Mouse (Mus musculus): Measurements from ENCODE around the gene Hist1h2ah. TPM values are rescaled to one million over a fixed set of nuclear protein-coding genes. Genes with fewer than 3 reads are reported as not detected.

Gene Hist1h2ah
- total RNA-seq, 2 experiments from 2014 or later, result 12.5 to 17.0 TPM

DNA sequence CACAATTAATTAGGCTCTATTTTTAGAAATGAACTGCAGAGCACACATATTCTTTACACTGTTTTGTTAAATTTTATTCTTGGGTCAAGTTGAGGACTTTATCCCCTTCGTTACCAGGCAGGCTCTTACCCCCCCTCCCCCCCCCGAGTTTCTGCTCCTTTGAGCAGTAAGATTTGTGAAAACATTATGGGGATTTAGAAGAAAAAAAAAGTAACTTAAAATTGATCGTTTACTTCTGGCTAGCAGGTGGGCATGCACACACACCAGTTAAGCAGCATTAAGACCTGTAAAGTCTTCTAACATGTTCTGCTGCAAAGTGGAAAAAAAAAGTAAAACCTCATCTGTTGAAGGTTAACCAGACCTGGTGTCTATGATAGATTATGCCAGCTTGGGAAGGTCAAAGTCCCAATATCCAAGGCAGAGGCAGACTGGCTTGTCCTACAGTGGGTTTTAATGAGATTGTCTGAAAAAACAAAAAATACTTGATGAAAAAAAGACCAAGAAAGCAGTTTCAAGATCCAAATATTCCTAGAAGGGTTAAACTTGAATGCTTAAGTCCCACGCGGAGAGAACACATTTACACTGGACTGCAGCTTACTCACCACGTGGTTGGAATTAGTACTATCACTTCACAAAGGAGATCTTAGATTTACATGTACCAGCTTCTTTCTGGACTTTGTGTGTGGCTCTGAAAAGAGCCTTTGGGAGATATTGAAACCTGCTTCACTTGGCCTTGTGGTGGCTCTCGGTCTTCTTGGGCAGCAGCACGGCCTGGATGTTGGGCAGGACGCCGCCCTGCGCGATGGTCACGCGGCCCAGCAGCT is 713 bp downstream of the Hist1h2ah start:
- no peak for DNase-seq (ENCODE audit: low spot score in 2 of 2)
- Histone ChIP-seq H3K4me3 (peak overlapping the region; percentile 36; the same call in 1 of the 2 replicates), H3K27ac (no peak overlapping the region)
- TF ChIP-seq CTCF (conservative IDR thresholded peaks at IDR 0.05), result no peak

DNA sequence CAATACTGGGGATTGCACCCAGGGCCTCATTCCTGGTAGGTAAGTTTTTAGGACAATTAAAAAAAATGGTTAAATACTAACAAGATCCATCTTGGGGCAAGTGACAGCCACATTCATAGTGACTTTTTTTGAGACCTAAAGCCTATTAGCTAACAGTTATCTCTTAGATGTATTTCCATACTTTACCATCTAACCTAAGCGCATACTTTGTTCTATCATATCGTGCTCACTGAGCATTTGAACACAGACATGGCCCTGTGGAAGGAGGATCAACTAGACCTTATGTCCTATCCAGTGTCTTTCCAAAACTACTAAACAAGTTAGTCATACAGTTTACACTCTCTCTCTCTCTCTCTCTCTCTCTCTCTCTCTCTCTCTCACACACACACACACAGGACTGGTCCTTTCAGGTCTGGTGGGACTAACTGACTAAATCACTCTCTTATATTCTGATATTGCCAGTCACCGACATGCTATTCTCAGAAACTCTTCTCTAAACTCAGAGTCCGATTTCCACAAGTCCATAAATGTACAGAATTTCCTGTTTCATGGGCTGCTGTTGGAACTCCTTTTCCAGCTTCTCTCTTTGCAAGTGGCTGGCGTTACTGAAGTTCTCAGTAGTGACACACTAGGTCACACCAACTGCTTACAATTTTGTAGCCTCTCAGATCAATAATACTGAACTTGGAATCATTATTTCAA is 1.5 kb downstream of the Hist1h2ah start:
- no peak for DNase-seq (ENCODE audit: low spot score in 2 of 2)
- Histone ChIP-seq H3K4me3 (no peak overlapping the region), H3K27ac (no peak overlapping the region)
- no peak for TF ChIP-seq CTCF (conservative IDR thresholded peaks at IDR 0.05)

DNA sequence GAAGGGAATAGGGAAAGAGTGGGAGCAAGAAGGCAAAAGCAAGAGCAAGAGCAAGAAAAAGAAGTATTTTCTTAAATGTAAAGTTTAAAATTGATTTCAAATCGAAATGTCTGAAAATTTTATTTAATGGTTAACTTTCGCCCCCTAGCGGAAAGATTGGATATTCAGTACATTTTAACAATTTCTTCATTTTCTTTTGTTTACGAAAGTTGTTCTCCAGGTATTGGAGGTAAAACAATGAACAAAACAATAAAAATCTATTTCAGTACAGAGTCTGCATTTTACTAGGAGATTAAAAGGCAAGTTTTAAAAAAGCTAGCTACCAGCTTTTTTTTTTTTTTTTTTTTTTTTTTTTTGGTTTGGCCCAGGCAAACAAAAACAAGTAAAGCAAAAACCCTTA is 4.9 kb downstream of the Hist1h2ah start:
- no peak overlapping the region for H3K27ac ChIP-seq
- H3K4me3 ChIP-seq, result no peak overlapping the region
- DNase-seq (ENCODE audit: low spot score in 2 of 2), result no peak
- peak; percentile 81 for TF ChIP-seq CTCF (conservative IDR thresholded peaks at IDR 0.05)

DNA sequence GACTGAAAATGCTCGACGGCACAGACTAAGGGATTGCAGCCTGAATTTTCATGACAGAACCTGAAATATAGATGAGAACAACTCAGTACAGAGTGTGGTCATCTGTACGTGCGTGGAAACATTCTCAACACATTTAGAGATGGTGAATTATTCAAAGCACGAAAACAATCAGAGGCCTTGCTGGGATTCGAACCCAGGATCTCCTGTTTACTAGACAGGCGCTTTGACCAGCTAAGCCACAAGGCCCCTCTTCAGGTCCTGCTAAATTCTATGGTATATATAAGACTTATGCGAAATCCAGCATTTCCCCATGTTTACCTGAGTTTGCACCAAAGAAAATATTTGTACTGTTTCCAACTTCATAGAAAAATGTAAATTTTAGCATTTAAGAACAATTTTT is 5.4 kb downstream of the Hist1h2ah start:
- TF ChIP-seq CTCF (conservative IDR thresholded peaks at IDR 0.05), result no peak
- no peak for DNase-seq (ENCODE audit: low spot score in 2 of 2)
- H3K27ac ChIP-seq, result no peak overlapping the region
- no peak overlapping the region for H3K4me3 ChIP-seq

DNA sequence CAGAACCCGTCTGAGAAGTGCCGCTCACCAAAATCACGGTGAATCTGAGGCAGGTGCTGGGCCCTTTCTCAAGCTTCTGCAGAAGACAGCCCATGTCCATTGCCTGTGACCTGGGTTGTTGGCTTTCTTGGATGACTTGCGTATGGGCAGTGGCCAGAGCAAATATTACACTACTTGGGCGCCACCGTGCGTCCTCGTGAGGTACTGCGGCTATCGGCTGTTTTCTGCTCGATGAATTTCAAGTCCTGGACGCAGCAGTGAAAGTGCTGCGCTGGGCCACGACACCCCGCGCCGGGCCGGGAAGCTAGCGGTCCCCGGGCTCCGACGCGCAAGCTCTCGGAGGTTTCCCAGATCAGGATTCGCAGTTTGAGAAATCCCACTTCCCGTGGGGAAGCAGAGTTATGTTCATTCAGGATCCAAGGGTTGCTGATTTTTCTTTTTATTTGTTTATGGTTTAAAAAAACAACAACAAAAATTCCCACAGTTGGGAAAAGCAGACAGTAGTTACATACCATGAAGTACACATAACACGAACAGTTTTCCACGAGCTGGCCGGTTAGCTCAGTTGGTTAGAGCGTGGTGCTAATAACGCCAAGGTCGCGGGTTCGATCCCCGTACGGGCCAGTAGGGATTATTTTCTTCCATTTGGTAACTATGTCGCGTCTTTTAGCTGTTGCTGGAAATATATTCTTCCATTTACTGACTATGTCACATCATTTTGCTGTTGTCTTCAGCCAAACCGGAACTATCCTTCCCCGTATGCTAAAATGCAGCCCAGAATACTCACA is 6.5 kb downstream of the Hist1h2ah start:
- peak overlapping the region; percentile 92 for H3K27ac ChIP-seq
- peak overlapping the region; percentile 70 for H3K4me3 ChIP-seq
- peak; percentile 99 for TF ChIP-seq CTCF (conservative IDR thresholded peaks at IDR 0.05)
- DNase-seq (ENCODE audit: low spot score in 2 of 2), result peak; percentile 91 to 94

DNA sequence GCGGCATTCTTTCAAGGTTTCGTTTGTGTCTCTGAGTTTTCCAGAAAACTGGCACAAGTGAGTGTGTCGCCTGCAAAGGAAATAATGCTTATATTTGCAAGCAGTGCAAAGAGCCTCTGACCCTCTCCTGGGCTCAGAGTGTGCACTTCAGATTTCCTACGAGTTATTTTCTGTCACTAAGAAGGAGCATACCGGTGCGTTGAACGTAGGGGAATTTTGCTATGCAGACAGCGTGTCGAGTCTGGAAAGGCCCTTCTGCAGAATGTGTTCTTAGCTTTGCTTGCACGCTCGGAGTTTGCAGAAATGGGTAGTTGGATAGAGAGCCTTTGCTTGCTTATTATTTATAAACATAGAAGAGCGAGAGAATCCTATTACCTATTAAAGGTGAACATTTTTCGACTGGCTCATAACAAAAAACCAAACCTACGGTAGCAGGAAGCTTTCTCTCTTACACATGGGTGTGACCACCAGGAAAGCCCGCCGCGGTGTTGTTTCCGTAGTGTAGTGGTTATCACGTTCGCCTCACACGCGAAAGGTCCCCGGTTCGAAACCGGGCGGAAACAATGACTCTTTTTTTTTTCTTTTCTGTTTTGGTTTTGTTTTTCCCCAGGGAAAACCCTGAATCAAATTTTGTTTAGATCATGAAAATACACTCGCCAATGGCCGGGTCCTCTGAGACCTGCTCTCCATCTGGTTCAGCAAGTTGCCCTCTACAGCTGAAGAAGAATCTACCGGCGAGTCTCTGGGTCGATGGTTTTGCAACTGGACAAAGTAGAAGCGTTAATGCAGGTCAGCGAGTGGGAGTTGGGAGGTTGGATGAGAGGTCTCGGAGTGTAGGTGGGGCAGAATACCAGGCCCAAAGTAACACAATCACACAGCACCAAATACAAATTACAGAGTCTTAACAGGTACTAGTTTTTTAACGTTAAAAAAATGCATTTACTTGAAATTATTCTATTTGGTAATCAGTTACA is 9.0 kb downstream of the Hist1h2ah start:
- peak; percentile 83 to 91 for DNase-seq (ENCODE audit: low spot score in 2 of 2)
- Histone ChIP-seq H3K4me3 (peak overlapping the region; percentile 46), H3K27ac (peak overlapping the region; percentile 3; the same call in 1 of the 2 replicates)
- no peak for TF ChIP-seq CTCF (conservative IDR thresholded peaks at IDR 0.05)

DNA sequence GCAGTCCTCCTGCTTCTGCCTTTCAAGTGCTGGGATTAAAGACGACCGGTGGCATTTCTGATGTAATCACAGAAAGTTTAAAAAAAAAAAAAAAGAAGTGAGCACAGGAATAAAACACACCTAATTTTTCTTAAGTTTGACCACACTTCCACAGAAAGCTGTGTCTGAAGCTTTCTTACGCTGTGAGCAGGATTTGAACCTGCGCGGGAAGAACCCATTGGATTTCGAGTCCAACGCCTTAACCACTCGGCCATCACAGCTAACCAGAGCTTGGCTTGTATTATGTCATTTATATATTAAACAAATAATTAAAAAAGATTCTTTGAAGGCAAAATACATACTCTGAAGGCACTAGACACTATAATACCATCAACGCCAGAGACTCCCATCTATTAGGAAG is 13.1 kb downstream of the Hist1h2ah start:
- Histone ChIP-seq H3K4me3 (peak overlapping the region; percentile 41), H3K27ac (no peak overlapping the region)
- peak; percentile 48 to 63 for DNase-seq (ENCODE audit: low spot score in 2 of 2)
- TF ChIP-seq CTCF (conservative IDR thresholded peaks at IDR 0.05), result no peak

DNA sequence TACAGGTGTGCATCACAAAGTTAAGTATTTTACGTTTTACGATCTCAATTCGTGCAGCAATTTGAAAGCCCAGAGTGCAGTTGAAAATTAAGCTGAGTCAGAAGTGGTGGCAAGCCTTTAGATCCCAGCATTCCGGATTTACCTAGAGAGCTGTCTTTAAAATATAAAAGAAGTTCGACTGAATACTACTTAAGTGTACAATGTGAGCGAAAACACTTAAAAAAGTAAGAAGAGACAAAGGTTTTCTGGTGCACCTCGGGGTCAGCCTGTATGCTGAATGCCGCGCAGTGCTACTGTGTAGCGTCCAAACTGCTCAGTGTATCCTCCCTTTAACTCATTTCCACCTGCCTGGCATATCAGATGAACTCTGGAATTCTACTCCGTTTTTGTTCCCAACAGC is 13.8 kb downstream of the Hist1h2ah start:
- no peak overlapping the region for H3K27ac ChIP-seq
- DNase-seq (ENCODE audit: low spot score in 2 of 2), result no peak
- H3K4me3 ChIP-seq, result peak overlapping the region; percentile 41
- TF ChIP-seq CTCF (conservative IDR thresholded peaks at IDR 0.05), result no peak

DNA sequence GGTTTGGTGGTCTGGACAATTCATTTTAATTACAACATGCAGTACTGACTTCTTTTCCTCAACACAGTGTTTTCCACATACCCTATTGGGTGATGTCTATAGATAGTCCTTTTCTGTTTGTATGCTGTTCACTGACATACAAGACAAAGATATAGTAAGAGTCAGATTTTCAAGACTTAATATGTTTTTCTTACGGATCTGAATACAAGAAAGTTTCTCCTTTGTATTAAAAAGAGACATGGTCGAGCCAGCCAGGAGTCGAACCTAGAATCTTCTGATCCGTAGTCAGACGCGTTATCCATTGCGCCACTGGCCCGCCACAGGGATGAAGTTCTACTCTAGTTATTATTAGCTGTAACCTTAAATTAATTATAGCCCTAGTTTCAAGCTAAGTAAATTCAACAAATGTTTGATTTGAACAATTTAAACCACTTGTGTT is 14.4 kb downstream of the Hist1h2ah start:
- no peak overlapping the region for H3K27ac ChIP-seq
- DNase-seq (ENCODE audit: low spot score in 2 of 2), result peak; percentile 38 to 53
- no peak for TF ChIP-seq CTCF (conservative IDR thresholded peaks at IDR 0.05)
- H3K4me3 ChIP-seq, result peak overlapping the region; percentile 41

DNA sequence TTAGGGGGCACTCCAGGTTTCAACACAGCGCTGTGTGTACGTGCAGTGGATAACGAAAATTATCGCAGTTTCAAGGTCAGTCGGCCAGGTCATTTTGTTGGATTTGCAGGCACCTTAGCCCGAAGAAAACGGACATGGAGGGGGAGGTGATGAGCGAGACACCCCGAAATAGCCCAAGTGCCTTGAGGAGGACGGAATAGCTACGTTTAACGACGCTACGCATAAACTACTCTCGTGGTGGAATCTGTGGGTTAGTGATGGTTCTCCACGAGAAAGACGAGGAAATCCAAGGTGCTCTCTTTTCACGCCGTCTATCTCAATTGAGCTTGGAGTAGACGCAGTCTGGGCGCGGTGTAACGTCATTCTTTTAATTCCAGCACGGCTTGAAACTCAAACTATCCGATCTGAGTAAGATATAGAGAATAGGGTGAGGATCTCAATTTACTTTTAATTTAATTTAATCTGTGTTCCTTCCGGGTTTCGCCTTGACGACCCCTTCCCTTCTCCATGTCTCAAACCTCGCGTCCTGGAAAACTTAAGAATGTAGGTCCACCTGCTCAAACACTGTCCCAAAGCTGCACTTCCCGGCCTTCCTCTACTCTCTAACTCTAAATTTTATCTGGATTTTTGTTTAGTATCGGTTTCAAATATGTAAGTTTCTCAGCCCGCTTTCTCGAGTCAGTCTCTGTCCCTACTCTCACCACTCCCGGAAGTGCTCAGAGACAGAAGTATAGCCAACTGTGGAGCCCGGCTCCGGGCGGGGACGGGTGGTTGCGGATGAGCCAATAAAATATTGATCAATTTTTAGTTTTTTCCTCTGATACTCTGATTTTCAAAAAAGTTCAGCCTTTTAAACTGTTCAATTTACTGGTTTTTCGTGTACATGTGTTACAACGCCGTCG is 15.2 kb downstream of the Hist1h2ah start:
- no peak for DNase-seq (ENCODE audit: low spot score in 2 of 2)
- H3K4me3 ChIP-seq, result peak overlapping the region; percentile 41
- no peak for TF ChIP-seq CTCF (conservative IDR thresholded peaks at IDR 0.05)
- H3K27ac ChIP-seq, result no peak overlapping the region

All from layer of hippocampus, adult 2 months (tissue).